Mouse (Mus musculus) kidney, postnatal 4 days (tissue): ENCODE data around the gene Ppm1n.
A peak's percentile ranks its signal among the peaks of the same experiment; 100 is the strongest.

Source experiments
- DNase-seq, 2 experiments: peaks; one replicate each; pipeline ENCODE4 v3.0.0; 2021; ENCODE audit warnings: mixed read lengths in 2 of 2

The Ppm1n gene

GRCm38 (mm10) chr7:19306819-19307738, 27.2 kb upstream of the Ppm1n start:
- DNase-seq, result no peak

GRCm38 (mm10) chr7:19305796-19306765, 26.2 kb upstream of the Ppm1n start:
- no peak for DNase-seq

- DNase-seq, result no peak
Measured at GRCm38 (mm10) chr7:19305413-19305735, 25.5 kb upstream of the Ppm1n start.

- DNase-seq, result peak; percentile 20 to 38
Measured at GRCm38 (mm10) chr7:19304501-19305412, 24.9 kb upstream of the Ppm1n start.

- peak; percentile 85 to 88 for DNase-seq
Measured at GRCm38 (mm10) chr7:19303770-19304169, 23.9 kb upstream of the Ppm1n start.

GRCm38 (mm10) chr7:19303046-19303305, 23.1 kb upstream of the Ppm1n start:
- no peak for DNase-seq

- DNase-seq, result no peak
Measured at GRCm38 (mm10) chr7:19302264-19303045, 22.6 kb upstream of the Ppm1n start.

- DNase-seq, result no peak
Measured at GRCm38 (mm10) chr7:19301461-19302263, 21.8 kb upstream of the Ppm1n start.

GRCm38 (mm10) chr7:19300501-19301421, 20.9 kb upstream of the Ppm1n start:
- peak; percentile 88 to 90 for DNase-seq

- peak; percentile 67 to 75 for DNase-seq
Measured at GRCm38 (mm10) chr7:19299194-19299593, 19.3 kb upstream of the Ppm1n start.

- DNase-seq, result no peak
Measured at GRCm38 (mm10) chr7:19297794-19298193, 17.9 kb upstream of the Ppm1n start.

GRCm38 (mm10) chr7:19297034-19297433, 17.2 kb upstream of the Ppm1n start:
- no peak for DNase-seq

GRCm38 (mm10) chr7:19295503-19296185, 15.8 kb upstream of the Ppm1n start:
- peak; percentile 99 to 100 for DNase-seq

GRCm38 (mm10) chr7:19290969-19291596, 11.2 kb upstream of the Ppm1n start:
- peak; percentile 69 to 80 for DNase-seq

- peak; percentile 81 to 82 for DNase-seq
Measured at GRCm38 (mm10) chr7:19284763-19285162, 4.9 kb upstream of the Ppm1n start.

GRCm38 (mm10) chr7:19283406-19283804, 3.5 kb upstream of the Ppm1n start:
- no peak for DNase-seq

- peak; percentile 87 to 89 for DNase-seq
Measured at GRCm38 (mm10) chr7:19282791-19283405, 3.0 kb upstream of the Ppm1n start.

- DNase-seq, result peak; percentile 87 to 90
Measured at GRCm38 (mm10) chr7:19282385-19282784, 2.5 kb upstream of the Ppm1n start, which contains the start of gene Rtn2. Gene Rtn2, plus strand, starts transcription at chr7:19282624.
